Mouse (Mus musculus) brain, adult 2 months (tissue): Measurements from ENCODE around the gene Spaca3.

Experiments used
- DNase-seq: peaks from one replicate; pipeline ENCODE4 v3.0.0; 2011; ENCODE audit warnings: low read depth, low spot score

Gene Spaca3

DNA sequence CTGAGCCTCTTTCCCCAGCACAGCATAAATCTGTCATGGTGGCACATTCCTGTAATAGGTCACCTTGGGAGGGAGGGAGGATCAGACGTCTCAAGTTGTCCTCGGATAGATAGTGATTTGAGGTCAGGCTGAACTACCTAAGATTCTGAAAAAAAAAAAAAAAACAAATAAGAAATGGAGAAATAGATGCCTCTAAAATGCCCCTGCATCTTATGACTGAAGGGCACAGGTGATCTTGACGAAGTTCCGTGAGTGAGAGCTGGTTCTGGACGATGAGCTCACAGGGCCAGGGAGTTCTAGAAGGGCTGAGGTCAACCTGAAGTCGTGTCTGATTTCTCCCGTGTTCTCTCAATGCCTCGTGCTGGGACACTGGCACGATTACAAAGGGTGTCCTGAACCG is at the start of gene Spaca3:
Spaca3 (plus strand) TSS at position 301 of the 400 bp plus-strand sequence.
- DNase-seq, result no peak

DNA sequence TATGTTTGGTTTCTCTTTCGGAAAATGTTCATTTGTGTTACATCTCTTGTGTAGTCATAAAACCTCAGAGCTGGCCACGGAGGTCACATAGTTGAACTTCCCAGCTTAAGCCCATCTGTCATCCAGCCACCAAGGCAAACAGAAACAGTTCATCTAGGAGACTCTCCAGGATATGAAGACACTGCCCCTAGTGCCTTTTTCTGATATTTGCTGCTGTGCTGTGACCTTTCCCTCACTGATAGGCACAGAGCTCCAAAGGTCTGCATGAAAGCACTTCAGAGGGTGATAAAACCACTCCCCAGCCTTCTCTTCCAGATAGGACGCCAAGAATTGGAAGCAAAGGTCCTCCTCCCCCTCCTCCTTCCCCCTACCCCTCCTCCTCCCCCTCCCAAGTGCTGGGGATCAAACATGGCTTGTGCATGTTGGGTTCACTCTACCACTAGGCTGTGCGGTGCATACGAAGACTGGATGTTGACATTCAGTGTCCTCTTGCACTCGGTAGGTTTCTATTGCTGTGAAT is 49.6 kb upstream of the Spaca3 start:
- no peak for DNase-seq

GRCm38 (mm10) chr11:80809666-80809992 is 48.5 kb upstream of the Spaca3 start:
- DNase-seq, result no peak

- DNase-seq, result peak; percentile 90
Measured at GRCm38 (mm10) chr11:80809993-80810821, 48.0 kb upstream of the Spaca3 start, which contains the start of gene Tmem98. Tmem98 (plus strand) TSS chr11:80810175.

DNA sequence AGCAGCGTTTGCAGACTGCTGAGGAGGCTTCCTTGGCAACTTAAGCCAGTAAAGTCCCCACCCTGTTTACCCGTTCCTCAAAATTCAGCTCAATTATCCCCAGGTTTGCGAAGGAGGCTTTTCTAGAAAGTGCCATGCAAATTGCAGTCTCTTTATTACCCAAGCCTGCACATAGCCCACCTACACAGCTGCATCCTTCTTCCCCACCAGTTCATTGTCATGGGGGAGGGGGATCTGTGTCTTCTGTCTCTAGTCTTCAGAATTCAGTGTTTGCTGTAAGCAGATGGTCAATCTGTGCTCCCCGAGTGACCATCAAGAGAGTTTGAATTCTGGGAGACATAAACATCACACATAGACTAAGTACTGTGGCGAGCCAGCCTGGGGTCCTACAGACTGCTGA is 47.0 kb upstream of the Spaca3 start:
- no peak for DNase-seq

DNA sequence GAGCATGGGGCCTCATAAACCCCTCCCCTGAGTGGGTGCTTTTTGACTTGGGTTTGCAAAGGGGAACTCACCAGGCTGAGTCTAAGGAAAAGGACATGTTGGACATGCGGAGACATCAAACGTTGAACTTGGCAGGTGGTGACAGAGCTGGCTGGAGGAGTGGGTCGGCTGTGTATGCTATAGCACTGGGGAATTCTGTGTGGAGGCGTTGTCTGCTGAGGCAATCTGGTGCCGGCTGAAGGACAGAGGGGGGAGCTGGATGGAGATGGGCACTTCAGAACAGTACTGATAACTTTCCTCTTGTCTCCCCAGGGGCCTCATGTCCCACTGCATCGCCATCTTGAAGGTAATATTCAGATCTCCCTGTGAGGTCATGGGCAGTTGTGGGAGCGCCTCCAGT is 42.8 kb upstream of the Spaca3 start:
- peak; percentile 52 for DNase-seq

GRCm38 (mm10) chr11:80818060-80818697 is 40.0 kb upstream of the Spaca3 start:
- peak; percentile 94 for DNase-seq

GRCm38 (mm10) chr11:80820085-80820484 is 38.1 kb upstream of the Spaca3 start:
- DNase-seq, result no peak

DNA sequence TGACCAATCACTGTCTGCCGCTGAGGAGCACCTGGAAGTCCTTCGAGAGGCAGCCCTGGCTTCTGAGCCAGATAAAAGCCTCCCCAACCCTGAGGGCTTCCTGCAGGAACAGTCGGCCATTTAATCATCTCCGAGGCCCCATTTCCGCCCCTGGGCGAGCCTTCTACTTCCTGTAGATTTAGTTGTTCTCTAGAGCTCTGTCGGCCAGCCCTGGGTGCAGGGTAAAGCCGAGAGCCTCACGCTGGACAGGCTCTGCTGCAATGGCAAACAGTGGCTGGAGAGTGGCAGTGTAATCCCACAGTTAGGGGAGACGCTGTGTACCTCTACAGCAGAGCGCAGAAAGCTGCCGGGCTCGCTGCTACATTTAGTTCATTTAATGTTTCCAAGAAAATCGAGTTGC is 36.9 kb upstream of the Spaca3 start:
- DNase-seq, result peak; percentile 69

DNA sequence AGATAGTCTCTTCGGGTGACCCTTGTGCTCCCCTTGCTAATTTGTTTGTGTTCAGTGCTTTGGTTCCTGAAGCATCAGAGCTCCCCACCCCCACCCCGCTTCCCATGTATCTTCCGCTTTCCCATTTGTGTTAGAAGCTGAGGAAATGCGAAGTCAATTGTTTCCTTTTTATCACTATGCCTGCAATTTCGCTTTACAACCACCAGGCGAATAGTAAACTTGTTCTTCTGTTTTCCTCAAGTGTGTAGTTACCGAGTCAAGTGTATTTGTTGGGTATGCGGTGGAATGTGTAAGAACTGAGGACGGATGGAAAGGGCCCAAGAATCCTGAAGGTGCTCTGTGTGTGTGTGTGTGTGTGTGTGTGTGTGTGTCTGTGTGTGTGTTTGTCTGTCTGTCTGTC is 36.4 kb upstream of the Spaca3 start:
- DNase-seq, result no peak

- DNase-seq, result no peak
Measured at GRCm38 (mm10) chr11:80835395-80835794, 22.8 kb upstream of the Spaca3 start.

- no peak for DNase-seq
Measured at GRCm38 (mm10) chr11:80835841-80836240, 22.3 kb upstream of the Spaca3 start.

DNA sequence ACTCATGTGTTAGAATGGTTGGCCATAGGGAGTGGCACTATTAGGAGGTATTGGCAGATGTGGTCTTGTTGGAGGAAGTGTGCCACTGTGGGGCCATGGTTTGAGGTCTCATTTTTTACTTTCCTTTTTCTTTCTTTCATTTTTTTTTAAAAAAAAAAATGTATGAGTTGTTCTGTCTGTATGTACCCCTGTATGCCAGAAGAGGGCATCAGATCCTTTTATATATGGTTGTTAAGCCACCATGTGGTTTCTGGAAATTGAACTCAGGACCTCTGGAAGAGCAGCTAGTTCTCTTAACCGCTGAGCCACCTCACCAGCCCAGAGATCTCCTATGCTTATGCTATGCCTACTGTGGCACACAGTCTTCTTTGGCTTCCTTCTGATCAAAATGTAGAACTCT is 19.4 kb upstream of the Spaca3 start:
- DNase-seq, result peak; percentile 25

GRCm38 (mm10) chr11:80843435-80843834 is 14.7 kb upstream of the Spaca3 start:
- DNase-seq, result no peak

- peak; percentile 44 for DNase-seq
Measured at GRCm38 (mm10) chr11:80845486-80845885, 12.7 kb upstream of the Spaca3 start.

DNA sequence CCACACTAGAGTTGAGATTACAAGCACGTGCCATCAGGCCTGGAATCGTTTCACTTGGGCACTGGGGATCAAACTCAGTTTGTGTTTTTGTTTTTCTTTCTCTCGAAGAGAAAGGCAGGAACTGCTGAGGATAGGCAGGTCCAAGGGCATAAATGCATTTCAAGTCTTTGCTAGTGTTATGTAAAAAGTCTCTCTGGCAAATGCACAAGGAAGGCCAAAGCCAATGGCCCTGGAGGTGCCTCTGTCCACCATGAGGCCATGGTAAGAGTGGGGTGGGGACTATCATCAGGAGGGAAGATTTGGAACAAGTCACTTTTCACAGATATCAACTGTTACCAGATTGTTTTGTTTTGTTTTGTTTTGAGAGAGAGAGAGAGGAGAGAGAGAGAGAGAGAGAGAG is 12.1 kb upstream of the Spaca3 start:
- DNase-seq, result no peak

- DNase-seq, result no peak
Measured at GRCm38 (mm10) chr11:80848131-80848530, 10.0 kb upstream of the Spaca3 start.

DNA sequence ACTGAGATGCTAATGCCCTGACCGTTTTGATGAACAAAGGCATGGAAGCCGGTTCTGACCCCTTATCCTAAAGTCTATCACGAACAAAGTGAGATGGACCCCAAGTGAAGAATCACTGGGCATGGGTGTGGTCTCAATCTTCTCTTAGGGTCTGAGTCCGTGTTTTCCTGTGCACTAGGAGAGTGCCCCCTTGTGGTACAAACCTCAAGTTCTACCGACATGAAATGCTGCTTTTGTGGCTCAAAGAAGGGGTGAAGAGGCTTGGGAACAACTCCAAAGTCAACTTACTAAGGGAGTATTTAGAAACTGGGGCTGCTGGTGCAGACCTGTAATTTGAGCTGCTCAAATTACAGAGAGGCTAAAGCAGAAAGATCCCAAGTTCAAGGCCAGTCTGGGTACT is 6.3 kb upstream of the Spaca3 start:
- DNase-seq, result peak; percentile 33

- DNase-seq, result peak; percentile 57
Measured at GRCm38 (mm10) chr11:80853014-80853413, 5.2 kb upstream of the Spaca3 start.

GRCm38 (mm10) chr11:80854430-80854829 is 3.7 kb upstream of the Spaca3 start:
- DNase-seq, result no peak

- DNase-seq, result no peak
Measured at GRCm38 (mm10) chr11:80854908-80855307, 3.3 kb upstream of the Spaca3 start.

DNA sequence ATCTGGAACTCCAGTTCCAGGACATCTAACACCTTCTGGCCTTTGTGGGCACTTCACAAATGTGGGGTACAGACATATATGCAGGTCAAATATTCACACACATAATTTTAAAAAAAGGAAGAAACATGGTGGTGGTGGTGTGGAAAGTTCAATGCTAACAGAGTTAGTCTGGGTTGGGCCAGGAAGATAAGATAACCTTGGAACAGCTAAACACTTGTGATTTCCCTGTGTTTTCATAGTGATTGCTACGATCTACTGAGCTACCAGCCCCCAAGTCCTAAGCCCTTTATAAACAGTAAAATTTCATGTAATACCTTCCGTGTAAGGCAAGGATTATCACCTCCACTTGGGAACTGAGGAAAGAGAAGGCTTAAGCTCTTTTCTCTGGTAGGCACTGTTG is 1.3 kb upstream of the Spaca3 start:
- DNase-seq, result no peak

- DNase-seq, result no peak
Measured at GRCm38 (mm10) chr11:80862941-80863340, 4.8 kb downstream of the Spaca3 start.
